Mouse (Mus musculus) layer of hippocampus, adult 2 months (tissue): ENCODE data around the gene Card10. TPM values are rescaled to one million over a fixed set of nuclear protein-coding genes. Genes with fewer than 3 reads are reported as not detected.

Experiments
- DNase-seq, 2 experiments: peaks; one replicate each; pipeline ENCODE4 v3.0.0; 2022; ENCODE audit warnings: low spot score in 2 of 2
- H3K27ac ChIP-seq: fragments of 200-600 bp; 2 replicates; pipeline ENCODE4 v1.8.1; 2022
- H3K4me3 ChIP-seq: fragments of 200-600 bp; 2 replicates; pipeline ENCODE4 v1.8.1; 2022; ENCODE audit warnings: mild to moderate bottlenecking
- CTCF ChIP-seq: fragments of 200-600 bp; conservative IDR thresholded peaks from 2 replicates; pipeline ENCODE4 v1.8.1; 2022; ENCODE audit warnings: antibody characterized with exemption, mild to moderate bottlenecking, moderate library complexity
- total RNA-seq, 2 experiments: library from RNA; stranded (reverse); gene quantifications; 2 replicates each; pipeline ENCODE4 v1.2.3; 2021

Card10 gene
- total RNA-seq, 2 experiments from 2014 or later = 5.4 to 5.5 TPM

GRCm38 (mm10) chr15:78830742-78831719, 28.2 kb upstream of the Card10 start:
- no peak overlapping the region; the same call in 1 of the 2 replicates for H3K27ac ChIP-seq
- TF ChIP-seq CTCF = no peak
- DNase-seq = peak in 1 of 2 experiments; percentile 42

DNA sequence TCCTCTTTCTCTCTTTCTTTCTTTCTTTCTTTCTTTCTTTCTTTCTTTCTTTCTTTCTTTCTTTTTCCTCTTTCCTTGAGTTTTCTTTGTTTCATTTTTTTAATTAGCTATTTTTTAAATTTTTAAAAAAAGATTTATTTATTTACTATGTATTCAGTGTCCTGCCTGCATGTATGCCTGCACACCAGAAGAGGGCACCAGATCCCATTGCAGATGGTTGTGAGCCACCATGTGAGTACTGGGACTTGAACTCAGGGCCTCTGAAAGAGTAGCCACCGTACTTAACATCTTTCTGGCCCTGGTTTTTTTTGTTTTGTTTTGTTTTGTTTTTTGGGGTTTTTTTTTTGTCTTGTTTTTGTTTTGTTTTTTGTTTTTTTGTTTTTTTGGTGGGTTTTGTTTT, 26.8 kb upstream of the Card10 start:
- no peak for DNase-seq
- TF ChIP-seq CTCF = peak; percentile 61
- H3K27ac ChIP-seq = no peak overlapping the region

More at GRCm38 (mm10) chr15:78830742-78831719, 28.2 kb upstream of the Card10 start:
- no peak overlapping the region for H3K4me3 ChIP-seq

DNA sequence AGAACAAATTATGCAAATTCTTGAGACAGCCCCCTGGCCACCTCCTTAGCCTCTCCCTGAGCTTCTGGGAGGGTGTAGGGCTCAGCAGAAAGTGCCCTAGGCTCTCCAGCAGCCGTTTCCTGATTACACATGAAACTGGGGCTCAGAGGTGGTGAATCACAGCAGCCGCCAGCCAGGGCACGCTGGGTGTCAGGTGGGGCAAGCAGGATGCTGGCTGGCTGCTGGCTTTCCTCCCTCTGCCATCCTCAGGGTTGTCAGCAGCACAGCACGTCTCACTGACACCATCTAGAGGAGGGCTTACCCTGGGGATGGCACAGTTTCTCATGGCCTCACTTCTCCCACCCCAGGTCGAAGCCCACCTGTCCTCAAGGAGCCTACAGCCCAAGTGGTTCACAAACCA, 25.5 kb upstream of the Card10 start:
- no peak overlapping the region for H3K27ac ChIP-seq
- no peak for DNase-seq
- no peak overlapping the region for H3K4me3 ChIP-seq
- no peak; the same call in 1 of the 2 replicates for TF ChIP-seq CTCF

More for the DNA sequence above, 26.8 kb upstream of the Card10 start:
- H3K4me3 ChIP-seq = no peak overlapping the region

GRCm38 (mm10) chr15:78826213-78827204, 23.7 kb upstream of the Card10 start:
- DNase-seq = peak; percentile 58 to 61
- Histone ChIP-seq H3K4me3 (no peak overlapping the region), H3K27ac (no peak overlapping the region)
- TF ChIP-seq CTCF = peak; percentile 98

DNA sequence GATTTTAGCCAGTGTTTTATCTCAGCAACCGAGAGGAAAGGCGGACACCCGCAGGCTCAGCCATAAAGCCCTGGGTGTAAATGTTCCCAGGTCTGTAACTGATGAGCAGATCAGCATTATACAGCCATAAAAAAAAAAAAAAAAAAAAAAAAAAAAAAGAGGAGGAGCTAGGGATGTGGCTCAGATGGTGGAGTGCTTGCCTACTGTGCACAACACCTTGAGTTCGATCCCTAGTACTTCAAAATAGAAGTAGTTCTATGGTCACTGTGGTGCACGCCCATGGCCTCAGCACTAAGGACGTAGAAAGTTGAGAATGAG, 13.2 kb upstream of the Card10 start:
- no peak for TF ChIP-seq CTCF
- DNase-seq = no peak
- H3K27ac ChIP-seq = no peak overlapping the region
- H3K4me3 ChIP-seq = no peak overlapping the region

GRCm38 (mm10) chr15:78815314-78816073, 12.7 kb upstream of the Card10 start:
- no peak for TF ChIP-seq CTCF
- Histone ChIP-seq H3K27ac (no peak overlapping the region), H3K4me3 (no peak overlapping the region)
- DNase-seq = no peak

GRCm38 (mm10) chr15:78813603-78814002, 10.8 kb upstream of the Card10 start:
- no peak for DNase-seq
- no peak for TF ChIP-seq CTCF
- Histone ChIP-seq H3K27ac (no peak overlapping the region), H3K4me3 (no peak overlapping the region)

GRCm38 (mm10) chr15:78810146-78810545, 7.3 kb upstream of the Card10 start:
- no peak overlapping the region for H3K4me3 ChIP-seq
- H3K27ac ChIP-seq = no peak overlapping the region
- no peak for TF ChIP-seq CTCF
- no peak for DNase-seq

DNA sequence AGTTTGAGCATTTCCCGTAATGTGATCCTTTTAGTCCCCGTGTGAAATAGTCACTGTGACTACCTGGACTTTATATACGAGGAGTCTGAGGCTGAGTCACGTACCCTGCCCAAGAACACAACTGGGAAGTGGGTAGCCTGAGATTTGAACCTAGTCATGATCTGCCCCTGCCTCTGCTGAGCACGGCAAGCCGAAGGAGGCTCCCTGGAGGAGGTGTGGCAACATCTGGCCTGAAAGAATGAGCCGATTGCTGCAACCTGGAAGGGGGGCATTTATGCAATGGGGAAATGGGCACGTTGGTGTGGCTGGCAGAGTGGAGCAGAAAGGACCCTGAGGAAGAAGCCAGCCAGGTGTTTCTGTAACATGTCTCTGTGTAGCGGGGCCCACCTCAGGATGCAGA, 6.9 kb upstream of the Card10 start:
- no peak for DNase-seq

GRCm38 (mm10) chr15:78808980-78809379, 6.1 kb upstream of the Card10 start:
- H3K4me3 ChIP-seq = no peak overlapping the region
- TF ChIP-seq CTCF = no peak
- H3K27ac ChIP-seq = no peak overlapping the region
- DNase-seq = no peak

More for the DNA sequence above, 6.9 kb upstream of the Card10 start:
- H3K4me3 ChIP-seq = no peak overlapping the region
- no peak overlapping the region for H3K27ac ChIP-seq
- TF ChIP-seq CTCF = no peak

DNA sequence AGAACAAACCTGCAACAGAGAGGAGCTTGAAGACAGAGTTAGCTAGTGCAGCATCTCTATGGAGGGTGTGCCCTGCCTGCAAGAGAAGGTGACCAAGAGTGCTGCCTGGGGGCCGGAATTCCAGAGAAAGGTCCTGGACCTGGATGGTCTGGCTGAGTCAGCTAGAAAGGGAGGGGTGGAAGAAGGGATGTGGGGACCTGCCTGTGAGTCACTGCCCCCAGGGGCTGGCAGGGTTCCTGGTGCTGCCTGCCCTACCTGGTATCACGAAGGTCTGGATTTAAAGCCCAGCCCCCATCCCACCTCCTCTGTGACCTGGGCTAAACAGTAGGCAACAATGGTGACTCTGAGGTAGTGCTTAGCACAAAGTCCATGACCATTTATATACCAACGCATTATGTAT, 4.3 kb upstream of the Card10 start:
- H3K27ac ChIP-seq = no peak overlapping the region
- DNase-seq = no peak
- no peak overlapping the region for H3K4me3 ChIP-seq
- TF ChIP-seq CTCF = no peak

GRCm38 (mm10) chr15:78806614-78807013, 3.8 kb upstream of the Card10 start:
- DNase-seq = peak in 1 of 2 experiments; percentile 30
- no peak for TF ChIP-seq CTCF
- Histone ChIP-seq H3K27ac (no peak overlapping the region), H3K4me3 (no peak overlapping the region)
